Mouse (Mus musculus) telencephalon, adult 2 months (tissue): Measurements from ENCODE around the gene Rsl24d1.
"Not testable (repeated sequence)": the region's sequence is repeated elsewhere in the genome, so short reads cannot be mapped to it uniquely, and the experiment has no call there.

Experiments
- DNase-seq: peaks from one replicate; pipeline ENCODE4 v3.0.0-alpha.2; 2011; ENCODE audit warnings: low read depth, low spot score

Rsl24d1 gene

DNA sequence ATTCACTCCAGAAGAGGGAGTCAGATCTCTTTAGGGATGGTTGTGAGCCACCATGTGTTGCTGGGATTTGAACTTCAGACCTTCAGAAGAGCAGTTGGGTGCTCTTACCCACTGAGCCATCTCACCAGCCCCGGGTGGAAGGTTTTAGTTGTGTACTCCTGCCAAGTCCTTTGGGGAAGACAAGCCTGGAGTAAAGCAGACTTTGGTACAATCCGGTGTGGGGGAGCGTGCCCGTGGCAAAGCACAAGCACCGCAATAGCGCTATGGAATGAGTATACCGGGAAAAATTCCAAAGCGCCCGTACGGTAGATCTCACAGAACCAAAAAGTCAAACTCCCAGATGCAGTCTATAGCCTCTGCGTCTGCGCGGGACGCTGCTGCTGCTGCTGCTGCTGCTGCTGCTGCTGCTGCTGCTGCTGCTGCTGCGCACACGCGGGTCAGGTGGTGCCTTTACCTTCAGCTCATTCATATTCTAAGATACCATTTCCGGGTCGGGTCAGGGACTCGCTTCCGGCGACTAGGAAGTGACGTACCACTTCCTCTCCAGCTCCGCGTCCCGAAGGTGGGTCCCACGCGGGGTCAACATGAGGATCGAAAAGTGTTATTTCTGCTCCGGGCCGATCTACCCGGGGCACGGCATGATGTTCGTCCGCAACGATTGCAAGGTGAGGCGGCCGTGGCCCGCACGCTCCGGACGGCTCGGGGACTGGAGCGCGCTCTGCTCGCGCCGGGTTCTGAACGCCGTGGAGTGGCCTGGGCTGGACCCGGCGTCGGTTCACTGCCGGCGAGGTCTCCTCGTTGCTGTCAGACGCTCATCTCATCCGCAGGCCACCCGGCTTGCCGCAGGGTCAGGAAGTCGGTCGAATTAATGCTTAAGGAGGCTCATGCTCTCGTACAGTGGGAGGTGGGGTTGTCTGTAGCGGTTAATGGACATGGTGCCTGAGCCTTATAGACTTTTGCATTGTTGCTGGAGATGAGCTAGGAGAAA is at the start of gene Rsl24d1:
Rsl24d1 (plus strand) TSS at position 508 of the 988 bp plus-strand sequence.
- peak; percentile 97 for DNase-seq

GRCm38 (mm10) chr9:73063621-73064290 is 49.5 kb upstream of the Rsl24d1 start:
- DNase-seq = no peak

GRCm38 (mm10) chr9:73067086-73067485 is 46.1 kb upstream of the Rsl24d1 start:
- DNase-seq = no peak

GRCm38 (mm10) chr9:73068230-73068679 is 45.0 kb upstream of the Rsl24d1 start:
- peak; percentile 65 for DNase-seq

- no peak for DNase-seq
These were observed 44.5 kb upstream of the Rsl24d1 start for GRCm38 (mm10) chr9:73068688-73069087.

DNA sequence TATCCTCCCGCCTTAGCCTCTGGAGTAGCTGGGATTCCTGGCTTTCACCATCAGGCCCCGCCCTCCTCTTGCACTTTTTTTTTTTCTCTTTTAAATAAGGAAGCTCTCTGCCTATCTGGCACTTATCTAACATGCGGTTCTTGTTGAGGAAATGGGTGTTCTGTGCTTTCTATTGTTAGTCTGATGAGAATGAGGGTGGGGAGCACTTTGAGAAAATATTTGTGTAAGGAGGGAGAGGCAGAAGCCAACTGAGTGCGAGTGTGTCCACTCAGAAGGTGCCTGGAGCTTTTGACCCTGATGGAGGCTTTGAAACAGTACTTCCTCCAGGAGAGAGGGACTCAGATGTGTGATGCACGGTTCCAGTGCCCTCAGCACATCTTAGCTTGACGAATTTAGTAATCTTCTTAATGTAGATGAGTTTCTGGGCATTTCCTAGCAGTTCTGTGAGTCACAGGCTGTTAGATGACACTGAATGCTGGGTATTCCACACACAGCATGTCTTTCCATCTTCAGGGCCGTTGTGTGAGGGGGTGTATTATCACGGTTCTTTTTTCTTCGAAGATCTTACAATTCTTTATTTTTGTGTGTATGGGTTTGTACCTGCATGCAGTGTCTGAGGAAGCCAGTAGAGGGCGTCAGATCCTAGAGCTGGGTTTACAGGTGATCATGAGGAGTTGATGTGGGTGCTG is 42.1 kb upstream of the Rsl24d1 start:
- DNase-seq = no peak

GRCm38 (mm10) chr9:73072426-73072825 is 40.8 kb upstream of the Rsl24d1 start:
- no peak for DNase-seq

GRCm38 (mm10) chr9:73073169-73073568 is 40.1 kb upstream of the Rsl24d1 start:
- DNase-seq = no peak

DNA sequence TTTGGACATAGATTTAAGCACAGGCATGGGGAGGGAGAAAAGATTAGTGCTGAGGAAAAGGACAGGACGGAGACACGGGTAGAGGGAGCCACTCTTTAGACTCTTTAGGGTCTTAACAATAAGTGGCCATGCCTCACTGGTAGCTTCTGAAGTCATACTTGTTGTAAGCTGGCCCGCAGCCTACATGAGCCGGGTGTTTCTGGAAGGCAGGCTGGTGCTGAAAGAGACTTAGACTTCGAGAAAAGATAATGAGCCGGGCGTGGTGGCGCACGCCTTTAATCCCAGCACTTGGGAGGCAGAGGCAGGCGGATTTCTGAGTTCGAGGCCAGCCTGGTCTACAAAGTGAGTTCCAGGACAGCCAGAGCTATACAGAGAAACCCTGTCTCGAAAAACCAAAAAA is 33.9 kb upstream of the Rsl24d1 start:
- not testable (repeated sequence) for DNase-seq

- no peak for DNase-seq
These were observed 33.4 kb upstream of the Rsl24d1 start for GRCm38 (mm10) chr9:73079801-73080325.

GRCm38 (mm10) chr9:73082291-73083000 is 30.8 kb upstream of the Rsl24d1 start:
- DNase-seq = no peak

- no peak for DNase-seq
These were observed 29.3 kb upstream of the Rsl24d1 start for GRCm38 (mm10) chr9:73083956-73084355.

- no peak for DNase-seq
These were observed 27.4 kb upstream of the Rsl24d1 start for GRCm38 (mm10) chr9:73085845-73086244.

DNA sequence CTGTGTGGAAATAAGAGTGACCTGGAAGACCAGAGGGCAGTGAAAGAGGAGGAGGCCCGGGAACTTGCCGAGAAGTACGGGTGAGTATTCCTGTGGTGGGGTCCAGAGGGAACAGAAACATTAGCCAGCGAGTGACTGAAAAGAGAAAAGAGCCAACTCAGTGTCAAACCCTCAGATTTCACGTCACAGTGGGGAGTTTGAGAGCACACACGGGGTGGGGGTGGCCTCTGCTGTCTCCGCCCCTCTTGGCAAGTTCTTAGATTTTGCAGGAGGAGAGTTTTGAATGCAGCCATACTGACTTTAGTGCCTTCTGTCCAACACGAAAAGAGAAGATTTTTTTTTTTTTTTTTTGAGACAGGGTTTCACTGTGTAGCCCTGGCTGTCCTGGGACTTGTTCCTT is 26.1 kb upstream of the Rsl24d1 start:
- no peak for DNase-seq

DNA sequence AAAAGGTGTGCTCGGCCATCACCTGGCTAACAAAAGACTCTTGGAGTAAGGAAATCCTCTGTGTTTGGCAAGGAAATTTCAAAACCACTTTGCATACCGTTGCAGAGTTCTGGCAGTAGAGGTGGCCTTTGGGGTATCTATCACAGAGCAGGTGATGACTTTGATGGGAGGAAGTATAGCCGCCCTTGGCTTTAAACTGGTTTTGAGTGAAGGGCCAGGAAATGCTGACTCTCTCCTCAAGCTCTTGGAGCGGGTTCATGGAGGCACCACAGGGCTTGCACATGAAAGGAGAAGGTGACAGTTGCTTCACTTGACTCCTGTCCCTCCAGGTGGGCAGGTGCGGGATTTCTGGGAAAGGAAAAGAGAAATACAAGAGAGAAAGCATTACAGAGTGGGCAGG is 25.6 kb upstream of the Rsl24d1 start:
- DNase-seq = no peak

GRCm38 (mm10) chr9:73089222-73089920 is 23.9 kb upstream of the Rsl24d1 start:
- no peak for DNase-seq

- DNase-seq = no peak
These were observed 23.1 kb upstream of the Rsl24d1 start for GRCm38 (mm10) chr9:73090121-73090520.

DNA sequence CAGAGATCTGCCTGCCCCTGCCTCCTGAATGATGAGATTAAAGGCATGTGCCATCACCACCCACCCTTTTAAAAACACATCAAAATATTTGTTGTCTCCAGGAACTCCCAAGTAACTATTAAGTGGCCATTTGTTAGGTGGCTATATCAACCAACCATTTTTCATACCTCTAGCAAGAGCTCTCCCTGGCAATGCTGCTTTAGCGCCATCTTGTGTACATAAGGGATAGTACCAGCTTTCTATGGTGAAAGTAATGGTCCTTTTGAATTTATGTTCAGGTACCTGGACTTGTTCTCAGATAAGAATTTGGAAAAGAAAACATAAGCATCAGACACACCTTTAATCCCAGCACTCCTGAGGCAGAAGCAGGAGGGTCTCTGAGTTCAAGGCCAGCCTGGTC is 21.5 kb upstream of the Rsl24d1 start:
- DNase-seq = no peak

GRCm38 (mm10) chr9:73094580-73094979 is 18.6 kb upstream of the Rsl24d1 start:
- DNase-seq = peak; percentile 62

DNA sequence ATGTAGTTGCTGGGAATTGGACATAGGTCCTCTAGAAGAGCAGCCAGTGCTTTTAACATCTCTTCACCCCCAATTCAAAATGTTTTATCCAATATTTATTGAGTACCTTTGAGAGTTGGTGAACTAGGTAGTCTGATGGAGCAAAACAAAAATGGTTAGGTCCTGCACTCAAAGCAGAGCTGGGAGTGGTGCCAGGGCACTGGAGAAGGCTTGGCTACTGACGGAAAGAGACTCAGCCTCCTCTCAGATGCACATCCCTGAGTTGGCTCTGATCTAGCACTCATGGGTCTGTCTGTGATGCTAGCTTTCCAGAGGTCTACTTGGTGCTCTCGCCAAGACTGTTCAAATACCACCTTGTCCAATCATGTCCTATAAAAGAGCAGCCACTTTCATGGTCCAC is 15.3 kb upstream of the Rsl24d1 start:
- DNase-seq = no peak
